Mouse (Mus musculus): ENCODE measurements around the gene Glb1l3. TPM values are rescaled to one million over a fixed set of nuclear protein-coding genes. Genes with fewer than 3 reads are reported as not detected.

The Glb1l3 gene
- polyA plus RNA-seq, 1 experiment from 2014 or later: not detected

DNA sequence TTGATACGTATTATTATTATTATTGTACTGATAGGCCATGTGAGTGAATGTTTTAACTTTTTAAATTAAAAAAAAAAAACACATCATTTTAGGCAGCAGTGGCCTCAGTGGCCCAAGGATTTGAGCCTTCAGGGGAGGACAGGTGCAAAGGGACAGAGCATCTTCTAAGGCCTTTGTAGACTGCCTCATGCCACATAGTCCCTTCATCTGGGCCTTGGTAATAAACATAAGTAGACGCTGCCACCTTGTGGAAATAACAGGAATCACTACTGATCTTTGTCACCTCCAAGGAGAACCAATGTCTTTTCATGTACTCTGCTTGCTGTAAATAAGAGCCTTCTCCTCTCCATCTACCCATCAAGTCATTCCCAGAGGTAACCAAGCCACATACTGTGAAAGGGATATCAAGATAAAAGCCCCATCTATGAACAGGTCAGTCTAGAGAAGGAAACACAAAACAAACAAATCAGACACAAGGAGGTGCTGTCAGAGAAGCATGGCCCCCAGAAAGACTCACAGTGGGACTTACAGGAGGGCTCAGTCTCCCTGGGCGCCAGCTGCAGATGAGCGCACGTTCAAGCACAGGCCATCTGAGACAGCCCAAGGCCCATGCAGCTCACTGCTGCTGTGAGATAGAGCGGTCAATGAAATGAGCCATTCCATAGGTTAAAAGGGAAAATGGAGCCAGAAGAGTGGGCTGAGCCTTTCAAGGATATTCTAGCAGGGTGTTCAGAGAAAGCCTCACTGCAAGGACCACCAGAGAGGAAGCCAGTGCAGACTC lies 84.4 kb downstream of the Glb1l3 start:
- peak; percentile 26 for DNase-seq (ENCODE audit: low spot score)
- no peaks in the 10 kb centered on the region for H3K36me3 ChIP-seq (replicated peaks)
- no peaks in the 10 kb centered on the region for H3K9me3 ChIP-seq
- no peaks in the 10 kb centered on the region for H3K4me1 ChIP-seq
- H3K27ac ChIP-seq (replicated peaks): no peak overlapping the region
- H3K4me3 ChIP-seq: no peak overlapping the region
- WGBS: 62% methylated on average over 6 of the region's 6 CpGs
- H3K27me3 ChIP-seq (replicated peaks; ENCODE audit: low read depth, poor library complexity, severe bottlenecking): no peaks in the 10 kb centered on the region

DNA sequence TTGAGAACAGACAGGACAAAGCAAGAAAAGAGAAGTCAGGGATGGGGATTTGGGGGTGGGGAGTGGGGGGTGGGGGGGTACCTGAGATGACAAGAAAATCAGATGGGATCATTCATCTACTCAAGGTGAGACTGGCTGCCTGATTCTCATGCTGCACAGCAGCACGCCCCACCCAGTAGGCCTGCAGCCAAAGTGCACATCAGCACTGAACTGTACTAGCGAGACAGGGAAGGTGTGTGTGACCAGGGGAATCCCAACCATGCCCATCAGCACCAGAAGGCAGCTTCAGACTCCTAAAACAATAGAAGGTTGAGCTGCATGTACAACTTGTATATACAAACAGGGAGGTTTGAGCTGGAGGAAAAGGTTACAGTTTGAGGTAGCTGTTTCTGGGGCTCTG lies 85.0 kb downstream of the Glb1l3 start:
- no peaks in the 10 kb centered on the region for H3K36me3 ChIP-seq (replicated peaks)
- no peak overlapping the region for H3K4me3 ChIP-seq
- H3K4me1 ChIP-seq: no peaks in the 10 kb centered on the region
- no peak overlapping the region for H3K27ac ChIP-seq (replicated peaks)
- H3K27me3 ChIP-seq (replicated peaks; ENCODE audit: low read depth, poor library complexity, severe bottlenecking): no peaks in the 10 kb centered on the region
- DNase-seq (ENCODE audit: low spot score): no peak
- 83% methylated on average over 2 of the region's 2 CpGs for WGBS
- no peaks in the 10 kb centered on the region for H3K9me3 ChIP-seq

GRCm38 (mm10) chr9:26768181-26768580 lies 92.5 kb downstream of the Glb1l3 start:
- no peaks in the 10 kb centered on the region for H3K36me3 ChIP-seq (replicated peaks)
- DNase-seq (ENCODE audit: low spot score): no peak
- H3K4me1 ChIP-seq: no peaks in the 10 kb centered on the region
- H3K4me3 ChIP-seq: no peak overlapping the region
- H3K27ac ChIP-seq (replicated peaks): no peak overlapping the region
- no peaks in the 10 kb centered on the region for H3K9me3 ChIP-seq
- 86% methylated on average over 3 of the region's 3 CpGs for WGBS
- H3K27me3 ChIP-seq (replicated peaks; ENCODE audit: low read depth, poor library complexity, severe bottlenecking): no peaks in the 10 kb centered on the region

Other genes with a start within 250 kb of the Glb1l3 start
- gene B3gat1, start 127.2 kb downstream of the Glb1l3 start, polyA plus RNA-seq (2016; fragmentation: Nextera tagmentation; extraction: Ambion mirVana): 0.61 and 0.69 TPM in 2 replicates
- gene Glb1l2, start 54.4 kb downstream of the Glb1l3 start, polyA plus RNA-seq (2016; fragmentation: Nextera tagmentation; extraction: Ambion mirVana): 4.5 and 4.6 TPM in 2 replicates
- not detected in 2 replicates for gene Gm1110, start 62.2 kb upstream of the Glb1l3 start, polyA plus RNA-seq (2016; fragmentation: Nextera tagmentation; extraction: Ambion mirVana)
- gene Acad8, start 138.7 kb upstream of the Glb1l3 start, polyA plus RNA-seq (2016; fragmentation: Nextera tagmentation; extraction: Ambion mirVana): 45.8 and 53.3 TPM in 2 replicates
- gene Thyn1, start 138.8 kb upstream of the Glb1l3 start, polyA plus RNA-seq (2016; fragmentation: Nextera tagmentation; extraction: Ambion mirVana): 173 and 176 TPM in 2 replicates
- 36.2 and 37.4 TPM in 2 replicates for gene Vps26b, start 169.2 kb upstream of the Glb1l3 start, polyA plus RNA-seq (2016; fragmentation: Nextera tagmentation; extraction: Ambion mirVana)
- 38.1 and 42.2 TPM in 2 replicates for gene Ncapd3, start 169.3 kb upstream of the Glb1l3 start, polyA plus RNA-seq (2016; fragmentation: Nextera tagmentation; extraction: Ambion mirVana)